Mouse (Mus musculus): Measurements from ENCODE around the gene Mbnl2.

DNA sequence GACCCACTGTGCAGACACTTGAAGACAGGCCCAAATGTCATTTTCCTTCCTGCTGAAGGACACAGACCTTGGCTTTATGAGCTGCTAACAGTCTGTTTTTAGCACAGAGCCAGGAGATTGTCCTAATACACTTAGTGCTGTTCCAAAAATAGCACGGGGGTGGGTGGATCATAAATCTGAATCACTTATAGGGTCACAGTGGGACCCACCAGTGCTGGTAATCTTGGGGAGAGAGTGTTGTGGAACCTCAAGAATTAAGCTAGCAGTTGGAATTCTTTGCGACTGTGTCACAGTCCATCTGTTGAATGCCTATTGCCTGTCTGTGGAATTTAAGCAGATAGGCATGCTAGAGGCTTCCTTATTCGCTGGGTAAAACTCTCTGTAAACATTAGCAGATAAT is 24.2 kb downstream of the Mbnl2 start:
- TF ChIP-seq GATA1 (IDR thresholded peaks at IDR 0.05; ENCODE audit: borderline replicate concordance, low read length) (no peak), FLI1 (IDR thresholded peaks at IDR 0.05; ENCODE audit: low read length) (no peak)

All from megakaryocyte, embryonic 14.5 days (primary cell).